16 mouse cellular contexts compared by ENCODE assay signal in the genomic region with DNA sequence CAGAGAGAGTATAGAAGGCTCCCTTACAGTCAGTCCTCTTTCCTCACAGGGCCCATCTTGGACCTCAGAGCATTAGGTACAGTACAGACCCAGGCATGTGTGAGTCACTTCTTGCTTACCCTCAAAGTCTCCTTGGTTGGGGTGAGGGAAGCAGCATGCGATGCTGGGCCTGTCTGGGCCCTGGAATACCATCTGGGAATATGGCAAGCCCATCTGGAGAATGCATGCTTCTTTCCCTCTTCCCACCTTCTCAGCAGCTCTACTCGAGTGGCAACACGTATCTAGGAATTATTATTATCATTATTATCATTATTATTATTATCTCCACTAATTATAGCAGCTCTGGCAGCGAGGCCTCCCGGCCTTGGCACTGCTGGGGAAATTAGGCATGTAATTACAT. TPM values are rescaled to one million over a fixed set of nuclear protein-coding genes. Genes with fewer than 3 reads are reported as not detected.
DNase-seq lines count a peak whose midpoint lies in the region; ATAC-seq and TF ChIP-seq lines count a peak whose summit lies in the region.
"Had no signal": no experiment of that assay in that cellular context is flagged by ENCODE, and none has a peak within 500 bp of the region (broad histone marks: within the 10 kb centered on the region; RNA-seq: fewer than 3 reads in every experiment).

No protein-coding gene starts in this region.

- peak overlapping the region; percentile 5; the same call in 1 of the 2 replicates for H3K27ac ChIP-seq in hindbrain, embryonic 10.5 days
- no peak overlapping the region for H3K27ac ChIP-seq in hindbrain, embryonic 14.5 days
- H3K27ac ChIP-seq in liver, embryonic 12.5 days: peak overlapping the region; percentile 97
- H3K27ac ChIP-seq in stomach, postnatal 0 days (replicated peaks): no peak overlapping the region
- H3K27ac ChIP-seq: limb, embryonic 13.5 days; neural tube, embryonic 12.5 days had no signal

- no peaks in the 10 kb centered on the region for H3K36me3 ChIP-seq in hindbrain, embryonic 10.5 days
- H3K36me3 ChIP-seq in hindbrain, embryonic 14.5 days (replicated peaks; ENCODE audit: control insufficient read depth, insufficient read depth): no peaks in the 10 kb centered on the region
- no peaks in the 10 kb centered on the region for H3K36me3 ChIP-seq in G1E (replicated peaks)
- no peaks in the 10 kb centered on the region for H3K36me3 ChIP-seq in liver, embryonic 12.5 days
- H3K36me3 ChIP-seq in stomach, postnatal 0 days (ENCODE audit: control insufficient read depth, insufficient read depth, low read length): no peaks in the 10 kb centered on the region
- H3K36me3 ChIP-seq: limb, embryonic 13.5 days; neural tube, embryonic 12.5 days had no signal

- DNase-seq in hindbrain, embryonic 10.5 days (ENCODE audit: low spot score): no peak
- no peak for DNase-seq in hindbrain, embryonic 14.5 days (ENCODE audit: low spot score)
- DNase-seq in G1E (ENCODE audit: low spot score) (no peak), MN1 (ENCODE audit: low spot score) (peak; percentile 35)
- DNase-seq in stomach, postnatal 0 days (ENCODE audit: low spot score): no peak
- no peak for DNase-seq in cerebellum, adult 9-10 months
- DNase-seq: cerebellum, adult 11 months; cerebellum, postnatal 36 days; kidney, adult 2 months; kidney, postnatal 25 days; thymus, postnatal 4 days had no signal

- TF ChIP-seq EP300 in stomach, postnatal 0 days (optimal IDR thresholded peaks at IDR 0.05): no peak

- H3K9me3 ChIP-seq in hindbrain, embryonic 10.5 days: no peaks in the 10 kb centered on the region
- no peaks in the 10 kb centered on the region for H3K9me3 ChIP-seq in hindbrain, embryonic 14.5 days (ENCODE audit: control insufficient read depth, low read length)
- H3K9me3 ChIP-seq in G1E (replicated peaks): no peaks in the 10 kb centered on the region
- H3K9me3 ChIP-seq in liver, embryonic 12.5 days (replicated peaks): no peaks in the 10 kb centered on the region
- H3K9me3 ChIP-seq in stomach, postnatal 0 days (ENCODE audit: control insufficient read depth, low read length): no peaks in the 10 kb centered on the region
- H3K9me3 ChIP-seq: limb, embryonic 13.5 days; neural tube, embryonic 12.5 days had no signal

- 89% methylated on average over 5 of the region's 5 CpGs for WGBS in hindbrain, embryonic 10.5 days
- 84% methylated on average over 5 of the region's 5 CpGs for WGBS in hindbrain, embryonic 14.5 days
- WGBS in liver, embryonic 12.5 days (ENCODE audit: insufficient replicate concordance): 55% methylated on average over 5 of the region's 5 CpGs
- WGBS in stomach, postnatal 0 days: 76% methylated on average over 5 of the region's 5 CpGs

- no peak overlapping the region for H3K9ac ChIP-seq in hindbrain, embryonic 14.5 days
- H3K9ac ChIP-seq in liver, embryonic 12.5 days: peak overlapping the region; percentile 72
- H3K9ac ChIP-seq in stomach, postnatal 0 days (ENCODE audit: low read length): no peak overlapping the region
- H3K9ac ChIP-seq: limb, embryonic 13.5 days; neural tube, embryonic 12.5 days had no signal

- no peaks in the 10 kb centered on the region for H3K4me1 ChIP-seq in hindbrain, embryonic 10.5 days (replicated peaks)
- no peaks in the 10 kb centered on the region for H3K4me1 ChIP-seq in hindbrain, embryonic 14.5 days (replicated peaks; ENCODE audit: control insufficient read depth, insufficient read depth, low read length)
- H3K4me1 ChIP-seq in G1E (ENCODE audit: insufficient read depth, low read depth, low read length): peaks cover 70% of the 10 kb centered on the region
- H3K4me1 ChIP-seq in liver, embryonic 12.5 days: peaks cover 52% of the 10 kb centered on the region
- H3K4me1 ChIP-seq in stomach, postnatal 0 days (replicated peaks; ENCODE audit: control insufficient read depth, insufficient read depth): no peaks in the 10 kb centered on the region
- H3K4me1 ChIP-seq: limb, embryonic 13.5 days; neural tube, embryonic 12.5 days had no signal

- H3K4me2 ChIP-seq in hindbrain, embryonic 14.5 days (replicated peaks): no peak overlapping the region
- H3K4me2 ChIP-seq in liver, embryonic 12.5 days: peak overlapping the region; percentile 74
- H3K4me2 ChIP-seq in stomach, postnatal 0 days (replicated peaks; ENCODE audit: low read depth): no peak overlapping the region
- H3K4me2 ChIP-seq: limb, embryonic 13.5 days; neural tube, embryonic 12.5 days had no signal

- TF ChIP-seq CTCF in G1E (IDR thresholded peaks at IDR 0.05; ENCODE audit: low read depth, low read length): no peak
- no peak for TF ChIP-seq CTCF in stomach, postnatal 0 days (IDR thresholded peaks at IDR 0.05; ENCODE audit: low read depth)

- ATAC-seq in hindbrain, embryonic 14.5 days (ENCODE audit: low FRiP score): no peak
- ATAC-seq in G1E (ENCODE audit: extremely low read depth, insufficient number of reproducible peaks, low FRiP score, poor library complexity, severe bottlenecking): no peak
- no peak for ATAC-seq in liver, embryonic 12.5 days
- no peak for ATAC-seq in stomach, postnatal 0 days (ENCODE audit: low FRiP score, low TSS enrichment)
- ATAC-seq in megakaryocyte progenitor cell, adult 5-6 weeks (replicated peaks; ENCODE audit: poor library complexity): no peak
- ATAC-seq: forebrain, embryonic 16.5 days had no signal

- H3K27me3 ChIP-seq in hindbrain, embryonic 10.5 days (ENCODE audit: insufficient read depth, poor library complexity, severe bottlenecking): no peaks in the 10 kb centered on the region
- H3K27me3 ChIP-seq in hindbrain, embryonic 14.5 days (ENCODE audit: control insufficient read depth, insufficient read depth, low read length): no peaks in the 10 kb centered on the region
- H3K27me3 ChIP-seq in G1E (ENCODE audit: insufficient read depth, low read length): peaks cover 2% of the 10 kb centered on the region; the same call in 1 of the 2 replicates
- H3K27me3 ChIP-seq in liver, embryonic 12.5 days (replicated peaks): 0 out of 2 replicates have a peak, but pooled peaks cover 14% of the 10 kb centered on the region
- no peaks in the 10 kb centered on the region for H3K27me3 ChIP-seq in stomach, postnatal 0 days (ENCODE audit: control insufficient read depth, insufficient read depth, low read length)
- H3K27me3 ChIP-seq: limb, embryonic 13.5 days; neural tube, embryonic 12.5 days had no signal

- H3K4me3 ChIP-seq in hindbrain, embryonic 10.5 days: no peak overlapping the region
- no peak overlapping the region for H3K4me3 ChIP-seq in hindbrain, embryonic 14.5 days (replicated peaks; ENCODE audit: low read length)
- peak overlapping the region; percentile 49; the same call in 1 of the 2 replicates for H3K4me3 ChIP-seq in G1E (ENCODE audit: low read depth, low read length)
- peak overlapping the region; percentile 42 for H3K4me3 ChIP-seq in liver, embryonic 12.5 days
- H3K4me3 ChIP-seq in stomach, postnatal 0 days (ENCODE audit: low read depth, low read length): no peak overlapping the region
- H3K4me3 ChIP-seq: limb, embryonic 13.5 days; neural tube, embryonic 12.5 days had no signal

RNA-seq across cellular contexts. Expression of a gene that starts 33.5 kb away (rescaled TPM):
- polyA plus RNA-seq in hindbrain, embryonic 10.5 days (2016; fragmentation: Nextera tagmentation; extraction: Ambion mirVana): 41.6 and 59.7 TPM in 2 replicates
- 6.2 and 7.4 TPM in 2 replicates for polyA plus RNA-seq in hindbrain, embryonic 14.5 days (2014; fragmentation: Nextera tagmentation; extraction: Ambion mirVana)
- total RNA-seq in G1E (2014; fragmentation: Nextera tagmentation) (42.0 and 61.9 TPM in 2 replicates), G1E (2017) (39.2 and 40.6 TPM in 2 replicates)
- 11.5 and 17.3 TPM in 2 replicates for polyA plus RNA-seq in G1E (2012)
- 49.4 and 51.0 TPM in 2 replicates for polyA plus RNA-seq in liver, embryonic 12.5 days (2016; fragmentation: Nextera tagmentation; extraction: Ambion mirVana)
- 7.9 and 10.6 TPM in 2 replicates for polyA plus RNA-seq in stomach, postnatal 0 days (2015; fragmentation: Nextera tagmentation; extraction: Ambion mirVana)
- total RNA-seq in megakaryocyte progenitor cell, adult 5-6 weeks (2015): 22.4 and 23.4 TPM in 2 replicates
- total RNA-seq in megakaryocyte progenitor cell, adult 5-6 weeks (2017): 35.8 and 36.8 TPM in 2 replicates

RNA-seq across cellular contexts. Expression of a gene that starts 51.9 kb away (rescaled TPM):
- polyA plus RNA-seq in hindbrain, embryonic 10.5 days (2016; fragmentation: Nextera tagmentation; extraction: Ambion mirVana): 1.3 and 1.6 TPM in 2 replicates
- 3.5 and 3.7 TPM in 2 replicates for polyA plus RNA-seq in hindbrain, embryonic 14.5 days (2014; fragmentation: Nextera tagmentation; extraction: Ambion mirVana)
- total RNA-seq in G1E (2014; fragmentation: Nextera tagmentation) (12.0 and 14.4 TPM in 2 replicates), G1E (2017) (16.0 and 16.1 TPM in 2 replicates)
- polyA plus RNA-seq in G1E (2012): 12.0 and 12.8 TPM in 2 replicates
- polyA plus RNA-seq in liver, embryonic 12.5 days (2016; fragmentation: Nextera tagmentation; extraction: Ambion mirVana): 6.0 and 7.2 TPM in 2 replicates
- polyA plus RNA-seq in stomach, postnatal 0 days (2015; fragmentation: Nextera tagmentation; extraction: Ambion mirVana): 5.4 and 5.5 TPM in 2 replicates
- total RNA-seq in megakaryocyte progenitor cell, adult 5-6 weeks (2015): 4.7 TPM in 2 replicates
- 5.3 and 5.6 TPM in 2 replicates for total RNA-seq in megakaryocyte progenitor cell, adult 5-6 weeks (2017)

Comparison
In these comparisons a context has a peak if more than half of its experiments do, and no peak if none do; other contexts are left out.
1. H3K27ac ChIP-seq: peak in hindbrain, embryonic 10.5 days (single experiment) and liver, embryonic 12.5 days (single experiment); none in hindbrain, embryonic 14.5 days (single experiment) and stomach, postnatal 0 days (single experiment).
2. H3K4me3 ChIP-seq: peak in G1E (single experiment) and liver, embryonic 12.5 days (single experiment); none in hindbrain, embryonic 10.5 days (single experiment), hindbrain, embryonic 14.5 days (single experiment) and stomach, postnatal 0 days (single experiment).